Mouse (Mus musculus) G1E (cell line): Measurements from ENCODE around the gene Ddit4l. TPM values are rescaled to one million over a fixed set of nuclear protein-coding genes. Genes with fewer than 3 reads are reported as not detected.

Experiments
- ATAC-seq: 2 replicates; pipeline ENCODE4 v1.8.0; 2016; ENCODE audit warnings: mild to moderate bottlenecking; ENCODE audit not compliant: insufficient number of reproducible peaks, poor library complexity, low FRiP score, severe bottlenecking; ENCODE audit errors: extremely low read depth
- DNase-seq: peaks from one replicate; pipeline ENCODE4 v3.0.0; 2012; ENCODE audit warnings: low spot score
- H3K27me3 ChIP-seq: 2 replicates; pipeline ENCODE4 v1.6.1; 2012; ENCODE audit warnings: mild to moderate bottlenecking, low read length, inconsistent platforms; ENCODE audit not compliant: insufficient read depth
- H3K36me3 ChIP-seq: replicated peaks from 2 replicates; pipeline ENCODE3; 2012; ENCODE audit warnings: mild to moderate bottlenecking, inconsistent platforms
- H3K4me1 ChIP-seq: 2 replicates; pipeline ENCODE4 v1.6.1; 2012; ENCODE audit warnings: low read depth, low read length, inconsistent platforms, mixed read lengths; ENCODE audit not compliant: insufficient read depth
- H3K4me3 ChIP-seq: 2 replicates; pipeline ENCODE4 v1.5.1; 2012; ENCODE audit warnings: low read depth, mild to moderate bottlenecking, inconsistent platforms, low read length, moderate library complexity, mixed read lengths
- H3K9me3 ChIP-seq: replicated peaks from 2 replicates; pipeline ENCODE4 v1.6.1; 2012; ENCODE audit warnings: inconsistent platforms
- CTCF ChIP-seq: IDR thresholded peaks from 2 replicates; pipeline ENCODE4 v1.5.1; 2012; ENCODE audit warnings: low read depth, low read length, inconsistent platforms, mixed read lengths
- GATA1 ChIP-seq: IDR thresholded peaks from 2 replicates; pipeline ENCODE4 v1.6.1; 2012; ENCODE audit warnings: borderline replicate concordance, low read length, inconsistent platforms, mixed read lengths
- GATA2 ChIP-seq: IDR thresholded peaks from 2 replicates; pipeline ENCODE4 v1.6.1; 2012; ENCODE audit warnings: low read depth, low read length, inconsistent platforms, borderline replicate concordance
- POLR2AphosphoS5 ChIP-seq: IDR thresholded peaks from 2 replicates; pipeline ENCODE4 v1.6.1; 2012; ENCODE audit warnings: low read depth, low read length, inconsistent platforms; ENCODE audit not compliant: insufficient replicate concordance
- TAL1 ChIP-seq: conservative IDR thresholded peaks from 2 replicates; pipeline ENCODE4 v1.6.1; 2012; ENCODE audit warnings: low read depth, low read length, inconsistent platforms, mixed read lengths
- polyA plus RNA-seq: library from polyadenylated mRNA; stranded (reverse); fragments of >175 nt; gene quantifications from 2 replicates; pipeline ENCODE4 v1.2.3, GENCODE M21; 2012
- total RNA-seq, 2 experiments: library from RNA; stranded (forward) in 1 of 2; stranded (reverse) in 1 of 2; fragments of 200-1000 nt in 1 of 2; fragments of >200 nt in 1 of 2; fragmentation: Nextera tagmentation in 1 of 2; gene quantifications; 2 replicates each; pipeline ENCODE4 v1.2.3; 2014 to 2017

The Ddit4l gene
- total and polyA plus RNA-seq, 3 experiments, result 0.05 TPM; not detected in 2

- H3K4me3 ChIP-seq, result no peak overlapping the region
- H3K4me1 ChIP-seq, result no peaks in the 10 kb centered on the region
- DNase-seq, result no peak
- H3K36me3 ChIP-seq, result no peaks in the 10 kb centered on the region
- no peaks in the 10 kb centered on the region for H3K27me3 ChIP-seq
- no peaks in the 10 kb centered on the region for H3K9me3 ChIP-seq
- TF ChIP-seq GATA2 (no peak), CTCF (no peak), TAL1 (no peak), POLR2AphosphoS5 (no peak), GATA1 (no peak)
- no peak for ATAC-seq
These were observed 2.4 kb downstream of the Ddit4l start for GRCm38 (mm10) chr3:137623581-137624362.

DNA sequence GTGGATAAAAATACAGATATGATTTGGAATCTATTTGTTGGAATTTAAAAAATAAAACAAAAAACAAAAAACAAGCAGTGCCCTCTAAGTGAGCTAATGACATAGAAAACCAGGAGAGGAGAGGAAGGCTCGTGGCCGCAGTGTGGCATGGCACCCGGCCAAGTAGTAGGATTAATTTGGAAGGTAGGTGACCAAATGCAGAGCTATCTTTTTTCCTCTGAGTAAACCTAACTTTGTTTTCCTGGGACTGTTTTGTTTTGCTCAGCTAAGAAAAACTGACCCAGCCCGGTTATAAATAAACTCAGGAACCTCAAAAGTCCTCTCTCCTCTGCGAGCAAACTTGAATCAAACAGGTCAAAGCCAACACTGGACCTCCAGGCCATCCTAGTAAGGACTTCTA is 3.6 kb downstream of the Ddit4l start:
- H3K4me3 ChIP-seq, result no peak overlapping the region
- H3K36me3 ChIP-seq, result no peaks in the 10 kb centered on the region
- no peak for TF ChIP-seq CTCF
- TF ChIP-seq GATA2, result no peak
- no peak for TF ChIP-seq GATA1
- no peak for TF ChIP-seq POLR2AphosphoS5

GRCm38 (mm10) chr3:137633726-137634125 is 12.3 kb downstream of the Ddit4l start:
- Histone ChIP-seq H3K4me3 (no peak overlapping the region), H3K9me3 (no peaks in the 10 kb centered on the region), H3K36me3 (no peaks in the 10 kb centered on the region), H3K4me1 (no peaks in the 10 kb centered on the region), H3K27me3 (no peaks in the 10 kb centered on the region)
- DNase-seq (no peak), ATAC-seq (no peak)
- TF ChIP-seq CTCF (no peak), TAL1 (no peak), GATA1 (no peak), POLR2AphosphoS5 (no peak), GATA2 (no peak)

More for the DNA sequence above, 3.6 kb downstream of the Ddit4l start:
- H3K27me3 ChIP-seq, result no peaks in the 10 kb centered on the region
- H3K4me1 ChIP-seq, result no peaks in the 10 kb centered on the region
- no peak for ATAC-seq
- no peak for DNase-seq
- H3K9me3 ChIP-seq, result no peaks in the 10 kb centered on the region

GRCm38 (mm10) chr3:137636571-137636970 is 15.2 kb downstream of the Ddit4l start:
- no peak for DNase-seq
- H3K4me3 ChIP-seq, result no peak overlapping the region
- no peaks in the 10 kb centered on the region for H3K36me3 ChIP-seq
- no peaks in the 10 kb centered on the region for H3K9me3 ChIP-seq
- no peak for ATAC-seq
- H3K27me3 ChIP-seq, result no peaks in the 10 kb centered on the region; the same call in 1 of the 2 replicates
- no peaks in the 10 kb centered on the region for H3K4me1 ChIP-seq
- TF ChIP-seq GATA2 (no peak), TAL1 (no peak), POLR2AphosphoS5 (no peak), CTCF (no peak), GATA1 (no peak)

DNA sequence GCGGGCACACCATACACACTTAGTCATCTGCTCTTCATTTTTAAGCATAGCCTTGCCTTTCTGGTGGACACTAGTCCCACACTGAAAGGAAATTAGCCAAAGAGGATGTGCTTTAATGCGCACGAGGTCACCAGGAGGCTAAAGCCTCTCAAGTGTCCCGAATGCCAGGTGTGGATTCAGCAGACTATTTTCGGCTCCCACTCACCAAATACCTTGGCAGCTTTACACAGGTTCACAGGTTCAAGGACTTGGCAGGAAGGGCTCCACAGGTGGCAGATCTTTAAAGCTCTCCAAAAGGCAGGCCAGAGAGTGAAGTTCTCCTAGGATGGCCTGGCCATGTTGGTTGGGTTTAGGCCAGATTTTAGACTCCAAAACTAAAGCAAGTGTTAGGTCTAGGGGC is 19.8 kb downstream of the Ddit4l start:
- TF ChIP-seq TAL1 (no peak), GATA1 (no peak), CTCF (no peak)
- no peak for ATAC-seq
- H3K4me1 ChIP-seq, result no peaks in the 10 kb centered on the region
- H3K27me3 ChIP-seq, result no peaks in the 10 kb centered on the region; the same call in 1 of the 2 replicates
- H3K36me3 ChIP-seq, result no peaks in the 10 kb centered on the region
- no peak for DNase-seq
- no peak overlapping the region for H3K4me3 ChIP-seq
- H3K9me3 ChIP-seq, result no peaks in the 10 kb centered on the region

DNA sequence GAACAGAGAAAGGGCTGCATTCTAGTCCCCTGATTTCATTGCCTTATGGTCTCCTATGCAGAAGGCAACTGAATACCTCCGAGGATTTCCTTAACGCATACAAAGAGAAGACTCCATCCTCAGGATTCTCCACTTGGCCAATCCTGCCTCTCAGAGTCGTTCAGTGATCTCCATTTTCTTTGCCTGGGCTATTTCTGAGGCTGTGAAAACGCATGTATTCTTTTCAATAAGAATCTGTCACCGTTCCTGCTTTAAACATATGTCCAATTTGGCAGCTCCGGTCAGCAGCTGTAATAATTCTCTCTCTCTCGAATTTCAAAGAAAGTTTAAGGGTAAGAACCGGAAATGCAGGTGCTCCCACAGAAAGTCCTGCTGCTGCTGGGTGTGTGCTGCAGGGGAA is 20.7 kb downstream of the Ddit4l start:
- Histone ChIP-seq H3K9me3 (no peaks in the 10 kb centered on the region), H3K4me1 (no peaks in the 10 kb centered on the region)

More for the DNA sequence above, 20.7 kb downstream of the Ddit4l start:
- Histone ChIP-seq H3K4me3 (no peak overlapping the region), H3K27me3 (no peaks in the 10 kb centered on the region; the same call in 1 of the 2 replicates), H3K36me3 (no peaks in the 10 kb centered on the region)
- DNase-seq, result no peak
- no peak for ATAC-seq
- TF ChIP-seq GATA2 (no peak), POLR2AphosphoS5 (no peak)
